Mouse (Mus musculus) layer of hippocampus, adult 2 months (tissue): ENCODE data around the gene Mvk. TPM values are rescaled to one million over a fixed set of nuclear protein-coding genes. Genes with fewer than 3 reads are reported as not detected.

ENCODE experiments used
- DNase-seq, 2 experiments: peaks; one replicate each; pipeline ENCODE4 v3.0.0; 2022; ENCODE audit warnings: low spot score in 2 of 2
- H3K27ac ChIP-seq: fragments of 200-600 bp; 2 replicates; pipeline ENCODE4 v1.8.1; 2022
- H3K4me3 ChIP-seq: fragments of 200-600 bp; 2 replicates; pipeline ENCODE4 v1.8.1; 2022; ENCODE audit warnings: mild to moderate bottlenecking
- CTCF ChIP-seq: fragments of 200-600 bp; conservative IDR thresholded peaks from 2 replicates; pipeline ENCODE4 v1.8.1; 2022; ENCODE audit warnings: antibody characterized with exemption, mild to moderate bottlenecking, moderate library complexity
- long read RNA-seq, 2 experiments: library from polyadenylated mRNA; stranded (forward); transcript quantifications; one replicate each; pipeline ENCODE4 v2.0.0; 2021; ENCODE audit warnings: borderline mapping rate in 2 of 2
- total RNA-seq, 2 experiments: library from RNA; stranded (reverse); gene quantifications; 2 replicates each; pipeline ENCODE4 v1.2.3; 2021

Gene Mvk
- total RNA-seq = 10 to 100 TPM; 24.8 to 25.7 TPM
- long read RNA-seq, experiment 1, transcript Mvk-201 (11 exons, 1,660 nt) = major isoform, 5 of 16 reads
- long read RNA-seq, experiment 1, partial matches to known transcripts = 9 of 16 reads
- long read RNA-seq, experiment 1, other reads (novel, unspliced or antisense) = 2 of 16 reads
- long read RNA-seq, experiment 2, transcript Mvk-201 (11 exons, 1,660 nt) = major isoform, 13 of 36 reads
- long read RNA-seq, experiment 2, partial matches to known transcripts = 13 of 36 reads
- long read RNA-seq, experiment 2, other reads (novel, unspliced or antisense) = 6 of 36 reads

DNA sequence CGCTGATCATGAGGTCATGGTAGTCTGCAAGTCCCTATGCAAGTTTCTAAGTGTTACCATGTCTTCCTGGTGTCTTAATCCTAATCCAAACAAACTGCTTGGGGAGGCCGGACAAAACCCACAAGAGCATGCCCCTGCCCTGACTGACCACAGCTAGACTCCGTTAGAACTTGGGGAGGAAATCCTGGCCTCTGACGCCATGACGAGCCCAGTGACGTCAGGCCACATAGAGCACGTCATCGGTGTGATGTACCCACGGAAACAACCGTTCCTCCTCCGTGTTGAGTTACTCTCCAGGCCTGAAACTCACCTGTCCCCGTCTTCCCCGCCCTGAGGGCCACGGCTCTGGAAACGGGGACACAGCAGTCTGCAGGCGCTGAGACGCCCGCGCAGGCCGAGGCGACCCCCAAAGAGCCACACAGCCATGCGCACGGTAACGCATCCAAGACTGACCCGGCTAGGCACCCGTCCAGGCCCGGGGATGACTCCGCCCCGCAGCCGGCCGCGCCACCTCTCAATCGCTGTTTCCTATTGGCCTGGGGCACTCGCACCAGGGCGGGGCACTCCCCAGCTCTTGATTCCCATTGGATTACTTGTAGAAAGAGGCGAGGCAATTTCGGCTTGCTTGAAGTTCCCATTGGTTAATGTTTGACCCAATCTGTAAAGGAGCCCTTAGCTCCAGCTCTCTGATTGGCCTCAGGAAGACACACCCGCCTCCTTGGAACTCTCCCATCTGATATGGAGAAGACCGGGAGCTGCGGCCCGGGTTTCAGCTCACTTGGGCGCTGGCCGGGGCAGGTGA, at the start of gene Mvk, which contains the start of gene Mmab:
Gene Mvk, plus strand, starts transcription at position 704 of the 802 bp plus-strand sequence.
Gene Mmab, minus strand, starts transcription at position 495 of the 802 bp plus-strand sequence.
- Histone ChIP-seq H3K27ac (peak within 1 kb of the TSS; percentile 86), H3K4me3 (peak within 1 kb of the TSS; percentile 77)
- no peak for TF ChIP-seq CTCF
- peak; percentile 98 to 99 for DNase-seq

DNA sequence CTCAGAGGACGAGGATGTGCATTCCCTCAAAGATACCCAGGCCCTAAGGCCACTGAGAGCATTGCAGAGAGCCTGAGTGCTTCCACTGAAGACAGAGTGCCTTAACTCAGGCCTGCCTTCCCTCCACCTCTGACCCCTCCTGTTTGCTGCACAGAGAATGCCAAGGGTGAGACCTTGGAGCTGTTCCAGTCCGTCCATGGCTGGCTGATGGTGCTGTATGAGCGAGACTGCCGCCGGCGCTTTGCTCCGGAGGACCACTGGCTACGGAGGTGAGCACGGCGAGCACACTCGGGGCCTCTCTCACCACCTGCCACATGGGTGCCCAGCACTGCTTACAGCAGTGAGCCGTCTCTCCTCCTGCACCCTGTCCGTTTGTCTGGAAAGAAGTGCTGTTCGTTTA, 37.5 kb upstream of the Mvk start:
- Histone ChIP-seq H3K4me3 (no peak overlapping the region), H3K27ac (no peak overlapping the region)
- no peak for TF ChIP-seq CTCF
- DNase-seq = no peak

DNA sequence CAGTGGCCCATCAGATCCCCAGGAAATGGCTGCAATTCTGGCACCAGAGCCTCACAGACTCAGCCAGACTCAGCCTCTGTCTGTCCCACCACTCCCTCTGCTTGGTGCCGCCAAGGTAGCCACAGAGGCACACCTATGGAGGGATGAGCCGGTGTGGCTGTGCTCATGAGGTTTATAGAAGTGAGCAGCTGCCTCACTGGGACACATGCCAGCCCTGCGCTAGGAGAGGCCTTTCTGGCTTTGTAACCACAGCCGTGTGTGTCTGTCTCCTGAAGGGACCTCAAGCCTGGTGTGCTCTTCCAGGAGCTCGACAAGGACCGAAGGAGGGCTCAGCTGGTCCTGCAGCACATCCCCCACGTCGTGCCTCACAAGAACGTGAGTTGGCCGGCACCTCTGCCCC, 36.8 kb upstream of the Mvk start:
- DNase-seq = no peak
- Histone ChIP-seq H3K27ac (no peak overlapping the region), H3K4me3 (no peak overlapping the region)
- no peak for TF ChIP-seq CTCF

DNA sequence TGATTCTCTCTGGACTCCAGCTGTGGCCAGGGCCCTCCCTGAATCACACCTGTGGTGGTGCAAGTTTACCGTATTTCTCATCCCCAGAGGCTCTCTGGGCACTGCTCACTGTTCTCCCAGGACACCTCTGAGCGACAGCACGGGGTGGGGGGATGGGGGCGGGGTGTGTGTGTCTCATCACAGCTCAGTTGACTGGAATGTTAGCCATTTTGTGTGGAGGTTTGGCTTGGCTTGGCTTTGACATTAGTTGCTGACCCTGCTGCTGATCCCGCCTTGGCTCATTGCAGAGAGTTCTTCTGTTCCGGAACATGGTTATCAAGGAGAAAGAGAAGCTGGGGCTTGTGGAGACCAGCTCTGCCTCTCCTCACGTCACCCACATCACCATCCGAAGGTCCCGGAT, 36.3 kb upstream of the Mvk start:
- Histone ChIP-seq H3K27ac (no peak overlapping the region), H3K4me3 (no peak overlapping the region)
- TF ChIP-seq CTCF = no peak
- no peak for DNase-seq

DNA sequence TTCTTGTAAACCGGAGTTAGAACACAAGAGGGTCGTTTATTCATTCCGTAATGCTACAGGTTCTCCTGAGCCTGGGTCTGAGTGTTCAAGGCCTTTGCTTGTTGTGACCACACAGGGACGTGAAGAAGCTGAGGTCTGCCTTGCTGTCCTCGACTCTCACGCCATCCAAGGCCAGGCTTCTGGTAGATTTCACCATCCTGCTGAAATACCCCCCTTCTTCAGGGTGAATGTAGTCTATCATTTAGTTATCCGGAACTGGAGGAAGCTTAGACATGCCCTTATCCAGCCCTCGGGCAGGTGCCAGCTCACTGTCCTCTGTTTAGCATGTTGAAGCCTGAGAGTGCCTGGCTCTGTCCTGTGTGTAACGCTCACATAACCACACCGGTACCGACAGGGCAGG, 35.2 kb upstream of the Mvk start:
- no peak for TF ChIP-seq CTCF
- no peak overlapping the region for H3K27ac ChIP-seq
- H3K4me3 ChIP-seq = no peak overlapping the region
- DNase-seq = no peak

DNA sequence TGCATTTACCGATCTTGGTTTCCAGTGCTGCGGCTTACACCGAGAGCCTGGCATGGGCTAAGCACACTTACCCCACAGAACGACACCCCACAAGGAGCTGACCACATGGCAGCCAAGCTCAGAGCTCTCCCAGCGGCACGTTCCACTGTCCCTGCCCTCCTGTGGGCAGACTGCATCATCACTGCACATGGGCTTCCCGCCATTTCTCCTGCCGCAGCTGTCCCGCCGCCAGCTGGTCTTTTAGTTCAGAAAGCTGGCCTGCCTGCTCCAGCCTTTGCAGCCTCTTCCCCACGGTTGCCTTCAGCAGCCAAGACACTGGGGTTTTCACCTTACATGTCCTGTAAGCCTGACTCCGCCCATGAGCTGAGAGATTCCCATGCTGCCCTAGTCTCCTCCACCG, 33.6 kb upstream of the Mvk start:
- TF ChIP-seq CTCF = no peak
- DNase-seq = no peak

DNA sequence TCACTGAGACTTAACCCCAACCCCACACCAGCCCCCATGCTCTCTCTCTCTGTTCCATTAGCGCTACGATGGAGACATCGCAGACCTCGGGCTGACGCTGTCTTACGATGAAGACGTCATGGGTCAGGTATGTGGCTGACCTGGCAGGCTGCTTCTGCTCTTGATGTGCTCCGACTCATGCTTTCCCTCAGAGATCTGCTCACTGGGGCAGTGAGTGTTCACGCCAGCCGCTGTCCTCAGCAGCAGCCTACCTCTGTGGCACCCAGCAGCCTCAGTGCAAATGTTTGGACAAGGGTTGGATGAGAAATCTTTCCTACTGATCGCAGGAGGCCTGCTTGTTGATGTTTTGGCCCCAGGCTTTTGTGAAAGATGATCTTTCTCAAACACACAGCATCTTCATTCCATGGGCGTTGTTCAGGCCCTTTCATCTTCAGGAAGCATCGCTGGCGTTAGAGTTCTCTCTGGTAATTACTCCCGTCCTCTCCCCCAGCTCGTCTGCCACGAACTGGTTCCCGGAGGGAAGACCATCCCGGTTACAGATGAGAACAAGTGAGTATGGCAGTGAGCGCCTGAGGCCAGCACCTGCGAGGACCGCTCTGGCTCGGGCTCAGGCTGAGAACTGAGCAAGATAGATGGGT, 31.6 kb upstream of the Mvk start:
- no peak overlapping the region for H3K27ac ChIP-seq
- DNase-seq = no peak
- TF ChIP-seq CTCF = no peak
- H3K4me3 ChIP-seq = no peak overlapping the region

More for the DNA sequence above, 33.6 kb upstream of the Mvk start:
- H3K4me3 ChIP-seq = no peak overlapping the region
- H3K27ac ChIP-seq = no peak overlapping the region

DNA sequence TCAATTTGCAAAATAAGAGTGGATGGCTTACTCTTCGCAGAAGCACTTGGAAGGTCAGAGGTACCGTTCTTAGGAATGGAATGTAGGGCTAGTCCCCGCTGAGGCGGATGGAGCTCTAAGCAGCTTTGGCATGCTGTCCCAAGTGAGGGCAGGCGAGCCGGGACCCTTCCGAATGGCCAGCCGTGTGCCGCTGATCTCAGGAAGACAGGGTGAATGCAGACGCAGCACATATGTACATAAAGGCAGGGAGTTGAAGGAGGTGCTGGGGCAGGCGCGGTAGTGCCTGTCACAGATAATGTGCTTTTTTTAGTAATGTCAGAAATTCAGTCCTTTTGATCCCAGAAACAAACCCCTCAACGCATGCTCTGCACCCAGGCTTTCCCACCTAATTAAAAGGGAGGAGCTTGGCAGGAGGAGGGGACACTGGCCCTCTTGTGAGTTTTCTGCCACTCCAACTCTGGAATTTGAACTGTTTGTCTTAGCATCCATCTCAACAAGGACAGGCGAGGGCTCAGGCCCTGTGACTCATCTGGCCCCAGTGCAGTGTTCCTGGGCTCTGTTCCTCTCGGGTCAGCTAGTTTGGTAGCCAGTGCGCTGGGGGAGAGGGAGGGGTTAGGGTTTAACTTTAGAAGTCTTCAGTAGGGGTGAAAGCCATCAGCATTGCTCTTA, 30.9 kb upstream of the Mvk start:
- DNase-seq = no peak
- Histone ChIP-seq H3K27ac (no peak overlapping the region), H3K4me3 (no peak overlapping the region)
- TF ChIP-seq CTCF = no peak

DNA sequence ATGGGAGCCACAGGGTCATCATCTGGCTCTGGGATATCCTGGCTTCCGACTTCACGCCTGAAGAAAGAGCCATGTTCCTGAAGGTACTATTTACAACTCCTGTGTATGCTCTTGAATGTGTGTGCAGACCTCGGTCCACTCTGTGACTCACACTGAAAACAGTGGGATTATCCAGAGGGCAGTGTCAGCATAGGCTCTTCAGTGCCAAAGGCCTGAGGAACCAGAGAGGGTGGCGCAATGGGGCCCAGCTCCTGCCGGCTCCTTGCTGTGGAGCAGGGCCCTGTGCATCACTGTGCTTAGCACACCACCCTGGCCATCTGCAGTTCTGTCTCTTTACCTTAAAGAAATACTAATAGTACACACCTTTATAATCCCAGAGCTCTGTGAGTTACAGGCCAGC, 28.5 kb upstream of the Mvk start:
- H3K27ac ChIP-seq = peak overlapping the region; percentile 76; the same call in 1 of the 2 replicates
- DNase-seq = no peak
- H3K4me3 ChIP-seq = no peak overlapping the region
- TF ChIP-seq CTCF = no peak

DNA sequence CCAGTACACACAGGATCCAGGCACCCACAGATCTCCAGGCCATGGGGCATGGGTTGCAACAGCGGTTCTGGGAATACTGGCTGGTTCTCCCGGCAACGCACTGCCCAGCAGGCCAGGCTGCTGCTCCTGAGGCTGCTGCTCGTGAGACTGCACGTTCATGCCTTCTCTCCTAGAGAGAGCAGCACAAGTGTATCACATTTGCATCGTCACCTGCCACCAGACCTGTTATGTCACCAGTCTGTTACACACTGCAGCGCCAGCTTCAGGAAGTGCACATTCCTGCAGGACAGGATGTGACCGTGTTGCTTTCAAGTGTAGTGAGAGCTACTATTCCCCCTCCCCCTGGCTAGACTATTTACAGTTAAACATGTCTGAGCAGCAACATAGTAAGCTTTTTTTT, 27.2 kb upstream of the Mvk start:
- Histone ChIP-seq H3K27ac (no peak overlapping the region), H3K4me3 (no peak overlapping the region)
- peak; percentile 20; the same call in 1 of the 2 replicates for TF ChIP-seq CTCF
- no peak for DNase-seq

DNA sequence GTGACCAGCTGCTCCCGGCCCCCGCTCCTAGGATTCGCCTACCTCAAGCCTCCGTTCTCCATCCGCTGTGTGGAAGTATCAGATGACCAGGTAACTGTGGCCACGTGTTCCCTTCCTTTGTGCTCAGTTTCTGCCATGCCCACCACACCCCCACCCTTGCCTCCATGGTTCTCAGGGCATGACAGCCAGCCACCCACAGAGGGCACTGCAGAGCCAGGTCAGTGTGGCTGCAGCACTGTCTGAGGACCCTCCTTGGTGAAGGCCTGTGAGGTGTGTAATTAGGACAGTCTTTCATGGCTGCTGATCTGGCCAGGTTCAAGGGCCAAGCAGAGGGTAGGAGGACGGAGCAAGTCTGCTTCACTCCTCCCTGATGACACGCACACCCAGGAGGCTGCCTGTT, 25.5 kb upstream of the Mvk start:
- DNase-seq = no peak
- peak; percentile 68 for TF ChIP-seq CTCF
- Histone ChIP-seq H3K4me3 (no peak overlapping the region), H3K27ac (no peak overlapping the region)

DNA sequence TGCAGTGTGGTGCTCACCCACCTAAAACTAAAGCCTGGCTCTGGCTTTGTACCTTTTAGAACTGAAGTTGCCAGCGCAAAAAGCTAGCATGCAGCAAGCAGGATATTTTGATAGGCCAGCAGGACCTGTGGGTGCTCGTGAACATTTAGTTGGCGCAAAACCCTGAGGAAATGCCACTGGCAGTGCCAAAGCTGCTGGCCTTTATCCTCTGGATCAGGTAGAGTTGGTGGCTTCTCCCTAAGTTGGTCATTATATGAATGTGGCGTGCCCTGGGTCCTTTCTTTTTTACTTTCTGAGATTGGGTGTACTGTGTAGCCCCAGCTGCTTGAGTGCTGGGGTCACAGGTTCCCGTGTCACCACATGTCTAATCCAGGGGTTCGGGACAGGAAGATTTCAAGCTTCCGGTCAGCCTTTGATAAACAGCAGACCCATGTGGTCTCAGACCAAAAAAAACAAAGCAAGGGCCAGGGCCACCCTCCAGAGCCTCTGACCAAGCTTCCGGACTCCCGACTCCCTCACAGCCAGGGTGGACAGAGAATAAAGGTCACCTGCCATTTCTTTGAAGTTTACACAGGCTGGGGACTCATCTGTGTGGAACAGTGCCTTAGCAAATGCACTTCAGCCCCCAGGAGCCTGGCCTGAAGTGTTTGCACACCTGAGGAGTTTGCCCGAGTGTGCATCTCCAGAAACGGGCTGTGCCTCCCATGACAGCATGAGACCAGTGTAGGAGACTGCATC, 22.3 kb upstream of the Mvk start:
- Histone ChIP-seq H3K27ac (no peak overlapping the region), H3K4me3 (no peak overlapping the region)

DNA sequence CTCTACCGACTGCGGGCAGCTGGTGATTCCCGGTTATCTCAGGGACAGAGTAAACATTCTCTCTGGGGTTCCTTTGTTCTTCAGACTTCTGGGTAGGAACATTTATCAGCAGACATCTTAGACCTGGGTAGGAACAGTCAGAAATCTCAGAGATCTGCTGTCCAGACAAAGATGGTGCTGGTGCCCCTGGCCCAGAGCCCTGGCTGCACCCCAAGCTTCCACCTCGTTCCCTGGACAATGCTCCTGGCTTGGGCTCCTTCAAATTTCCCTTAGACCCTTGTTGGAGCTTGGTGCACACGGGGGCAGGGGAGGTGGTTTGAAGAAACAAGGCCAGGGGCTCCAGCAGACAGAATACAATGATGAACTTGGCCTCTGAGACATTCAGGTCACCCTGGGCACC, 21.5 kb upstream of the Mvk start:
- no peak for DNase-seq
- Histone ChIP-seq H3K27ac (no peak overlapping the region), H3K4me3 (no peak overlapping the region)
- TF ChIP-seq CTCF = no peak

More for the DNA sequence above, 22.3 kb upstream of the Mvk start:
- no peak for DNase-seq
- TF ChIP-seq CTCF = no peak
